Mouse (Mus musculus) hindbrain, postnatal 0 days (tissue): ENCODE measurements at regions not wholly inside any gene's neighbourhood (a gene's known extent, or its start where the extent isn't known, plus 50 kb on each side); places are given as distances from the start of the nearest gene placed in this dataset.
A peak's percentile ranks its signal among the peaks of the same experiment; 100 is the strongest.

Experiments used
- ATAC-seq: fragments of 200-750 bp; cut with Nextera tagmentation; 2 replicates; pipeline ENCODE4 v1.8.0; 2017; ENCODE audit warnings: mild to moderate bottlenecking, moderate TSS enrichment, moderate library complexity
- DNase-seq: peaks from one replicate; pipeline ENCODE4 v3.0.0-alpha.2; 2015; ENCODE audit warnings: low spot score
- H3K27ac ChIP-seq: fragments of 300-500 bp; sonication (generic); 2 replicates; pipeline ENCODE4 v1.5.1; 2014; ENCODE audit warnings: mild to moderate bottlenecking
- H3K27me3 ChIP-seq: fragments of 300-500 bp; sonication (generic); 2 replicates; pipeline ENCODE4 v1.6.1; 2014; ENCODE audit warnings: low read length, mixed read lengths; ENCODE audit not compliant: insufficient read depth
- H3K36me3 ChIP-seq: fragments of 300-500 bp; sonication (generic); 2 replicates; pipeline ENCODE4 v1.6.1; 2014; ENCODE audit warnings: low read length, mixed read lengths; ENCODE audit not compliant: insufficient read depth
- H3K4me1 ChIP-seq: fragments of 300-500 bp; sonication (generic); 2 replicates; pipeline ENCODE4 v1.6.1; 2014; ENCODE audit warnings: antibody characterized with exemption, low read length, mixed read lengths; ENCODE audit not compliant: insufficient read depth
- H3K4me2 ChIP-seq: fragments of 300-500 bp; sonication (generic); 2 replicates; pipeline ENCODE4 v1.6.1; 2014; ENCODE audit warnings: low read depth, mild to moderate bottlenecking, low read length, moderate library complexity, mixed read lengths
- H3K4me3 ChIP-seq: fragments of 300-500 bp; sonication (generic); 2 replicates; pipeline ENCODE4 v1.5.1; 2014; ENCODE audit warnings: low read length
- H3K9ac ChIP-seq: fragments of 300-500 bp; sonication (generic); replicated peaks from 2 replicates; pipeline ENCODE4 v1.6.1; 2014; ENCODE audit warnings: mild to moderate bottlenecking, low read length, moderate library complexity, mixed read lengths
- H3K9me3 ChIP-seq: fragments of 300-500 bp; sonication (generic); 2 replicates; pipeline ENCODE4 v1.6.1; 2016; ENCODE audit warnings: low read length, mixed read lengths
- CTCF ChIP-seq: IDR thresholded peaks from 2 replicates; pipeline ENCODE4 v1.5.1; 2016; ENCODE audit warnings: antibody characterized with exemption, control low read depth, low read depth
- WGBS: fragments of 180-500 bp; shearing (Covaris S2); extraction: QIAGEN DNeasy Blood & Tissue Kit; methylation state at CpG from one replicate; pipeline ENCODE4 v1.1.7; 2014; 5-methylcytosine and 5-hydroxymethylcytosine counted together

DNA sequence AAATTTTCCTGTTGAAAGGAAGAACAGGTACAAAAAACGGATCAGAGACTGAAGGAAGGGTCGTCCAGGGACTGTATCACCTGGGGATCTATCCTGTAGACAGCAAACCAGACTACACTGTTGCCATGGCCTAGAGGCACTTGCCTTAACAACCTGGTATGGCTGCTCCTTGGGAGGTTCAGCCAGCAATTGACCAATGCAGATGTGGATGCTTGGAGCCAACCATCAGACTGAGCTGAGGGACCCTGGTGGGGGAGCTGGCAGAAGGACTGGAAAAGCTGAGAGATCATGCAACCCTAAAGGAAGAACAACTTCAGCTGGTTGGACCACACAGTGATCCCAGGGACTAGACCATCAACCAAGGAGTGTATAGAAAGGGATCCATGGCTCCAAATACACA is 456.3 kb upstream of the Tecrl start:
- H3K9ac ChIP-seq, result no peak overlapping the region
- ATAC-seq (no peak), DNase-seq (no peak)
- no peak overlapping the region for H3K4me3 ChIP-seq
- H3K27ac ChIP-seq, result no peak overlapping the region
- H3K9me3 ChIP-seq, result no peaks in the 10 kb centered on the region
- no peaks in the 10 kb centered on the region for H3K27me3 ChIP-seq
- H3K4me2 ChIP-seq, result no peak overlapping the region
- 71% methylated on average over 2 of the region's 2 CpGs for WGBS
- H3K36me3 ChIP-seq, result no peaks in the 10 kb centered on the region
- H3K4me1 ChIP-seq, result no peaks in the 10 kb centered on the region
- no peak for TF ChIP-seq CTCF

DNA sequence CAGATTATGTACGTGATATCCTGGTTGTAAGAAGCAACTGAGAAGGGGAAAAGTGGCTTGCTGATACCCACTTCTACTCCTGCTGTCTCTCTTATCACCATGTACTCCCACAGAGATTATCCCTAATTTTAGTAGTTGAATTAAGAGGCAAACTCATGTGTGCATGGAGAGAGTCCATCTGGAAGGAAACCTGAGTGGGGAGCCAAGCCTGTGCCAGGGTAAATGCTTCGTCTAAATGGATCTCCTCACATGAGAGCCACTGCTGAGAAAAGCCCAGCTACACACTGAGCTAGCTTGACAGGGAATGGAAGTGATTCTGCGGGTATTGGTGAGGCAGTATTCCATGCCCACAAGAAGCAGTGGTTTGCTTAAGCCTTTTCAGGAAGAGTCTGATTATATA is 445.0 kb upstream of the Tecrl start:
- Histone ChIP-seq H3K27ac (no peak overlapping the region), H3K4me3 (no peak overlapping the region), H3K36me3 (no peaks in the 10 kb centered on the region), H3K27me3 (no peaks in the 10 kb centered on the region), H3K4me1 (no peaks in the 10 kb centered on the region), H3K9ac (no peak overlapping the region), H3K4me2 (no peak overlapping the region), H3K9me3 (no peaks in the 10 kb centered on the region)
- ATAC-seq (peak; percentile 61; the same call in 1 of the 2 replicates), DNase-seq (peak; percentile 47)
- WGBS, result 53% methylated on average over 3 of the region's 3 CpGs
- no peak for TF ChIP-seq CTCF

DNA sequence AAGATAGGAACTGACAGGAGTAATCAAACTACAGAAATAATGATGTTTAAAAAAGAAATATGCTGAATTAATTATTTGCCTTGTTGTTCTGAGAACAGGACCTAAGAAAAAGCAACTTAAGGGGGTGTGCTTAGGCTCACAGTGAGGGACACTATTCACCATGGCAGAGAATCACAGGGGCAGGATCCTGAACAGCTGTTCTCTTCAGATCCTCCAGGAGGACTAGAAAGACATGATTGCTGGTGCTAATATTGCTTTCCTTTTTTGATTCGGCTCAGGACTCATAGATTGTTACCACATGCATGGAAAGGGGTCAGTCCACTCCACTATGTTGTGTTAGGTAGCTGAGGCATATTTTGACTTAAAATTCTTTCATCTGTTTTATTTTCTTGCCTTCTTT is 425.4 kb upstream of the Tecrl start:
- DNase-seq, result peak; percentile 28
- no peak for ATAC-seq
- peak; percentile 44 for TF ChIP-seq CTCF
- no peak overlapping the region for H3K4me2 ChIP-seq
- no peaks in the 10 kb centered on the region for H3K27me3 ChIP-seq
- H3K4me1 ChIP-seq, result no peaks in the 10 kb centered on the region
- H3K4me3 ChIP-seq, result no peak overlapping the region
- H3K36me3 ChIP-seq, result no peaks in the 10 kb centered on the region
- no peak overlapping the region for H3K27ac ChIP-seq
- no peaks in the 10 kb centered on the region for H3K9me3 ChIP-seq
- H3K9ac ChIP-seq, result no peak overlapping the region
- WGBS, result 7% methylated on average over 1 of the region's 1 CpGs

DNA sequence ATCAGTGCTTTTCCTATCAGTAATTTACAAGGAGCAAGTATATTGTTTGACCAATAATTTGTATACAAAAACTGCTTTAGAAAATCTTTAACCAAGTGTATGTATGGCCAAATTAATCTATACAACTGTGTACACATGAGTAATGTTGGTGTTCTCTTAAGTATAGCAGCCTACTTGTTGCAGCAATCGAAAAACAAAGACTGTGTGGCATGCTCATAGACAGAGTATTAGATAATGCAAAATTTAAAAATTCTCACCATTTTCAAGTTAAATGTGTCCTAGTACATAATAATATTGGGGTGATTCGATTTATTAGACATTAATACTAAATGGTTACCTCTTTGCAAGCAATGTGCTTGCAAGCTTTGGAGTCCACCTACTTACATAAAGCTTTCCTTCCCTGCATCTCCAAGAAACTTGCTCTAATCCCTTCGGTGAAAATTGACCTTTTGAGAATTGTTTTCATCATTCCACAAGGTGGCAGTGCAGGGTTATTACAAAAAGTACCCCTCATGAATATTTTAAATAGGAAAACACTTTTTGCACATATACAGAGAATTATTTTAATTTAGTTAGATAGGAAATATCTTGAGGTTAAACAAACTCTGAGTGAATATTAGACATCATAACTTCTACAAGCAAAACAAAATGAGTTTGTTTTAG is 423.4 kb upstream of the Tecrl start:
- no peaks in the 10 kb centered on the region for H3K4me1 ChIP-seq
- peak; percentile 76 for DNase-seq
- H3K27ac ChIP-seq, result no peak overlapping the region
- no peaks in the 10 kb centered on the region for H3K9me3 ChIP-seq
- H3K36me3 ChIP-seq, result no peaks in the 10 kb centered on the region
- peak; percentile 71 for TF ChIP-seq CTCF
- no peak for ATAC-seq
- whole genome bisulfite sequencing, result 32% methylated on average over 3 of the region's 3 CpGs
- no peak overlapping the region for H3K9ac ChIP-seq
- H3K27me3 ChIP-seq, result no peaks in the 10 kb centered on the region
- no peak overlapping the region for H3K4me3 ChIP-seq
- H3K4me2 ChIP-seq, result no peak overlapping the region

DNA sequence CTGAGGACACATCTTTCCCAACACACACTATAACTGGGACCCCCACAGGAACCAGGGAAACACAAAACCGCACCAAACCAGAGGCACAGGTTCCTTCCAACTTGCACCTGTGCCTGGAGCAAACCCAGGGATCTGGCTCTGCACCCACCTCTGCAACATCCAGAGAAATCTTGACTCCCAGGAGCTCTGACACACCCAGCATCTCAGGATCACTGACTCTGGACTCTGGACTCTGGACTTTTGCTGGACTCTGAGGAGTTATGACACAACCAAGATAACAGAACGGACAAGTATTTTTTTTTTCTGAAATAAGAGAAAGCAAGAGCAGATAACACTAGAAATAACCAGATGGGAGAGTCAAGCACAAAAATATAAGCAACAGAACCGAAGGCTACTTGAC is 386.9 kb upstream of the Tecrl start:
- TF ChIP-seq CTCF, result no peak
- H3K9ac ChIP-seq, result no peak overlapping the region
- H3K4me1 ChIP-seq, result no peaks in the 10 kb centered on the region
- no peaks in the 10 kb centered on the region for H3K36me3 ChIP-seq
- DNase-seq (no peak), ATAC-seq (no peak)
- WGBS, result 86% methylated on average over 3 of the region's 3 CpGs
- no peak overlapping the region for H3K4me2 ChIP-seq
- H3K9me3 ChIP-seq, result no peaks in the 10 kb centered on the region
- H3K4me3 ChIP-seq, result no peak overlapping the region
- H3K27ac ChIP-seq, result no peak overlapping the region
- H3K27me3 ChIP-seq, result no peaks in the 10 kb centered on the region

DNA sequence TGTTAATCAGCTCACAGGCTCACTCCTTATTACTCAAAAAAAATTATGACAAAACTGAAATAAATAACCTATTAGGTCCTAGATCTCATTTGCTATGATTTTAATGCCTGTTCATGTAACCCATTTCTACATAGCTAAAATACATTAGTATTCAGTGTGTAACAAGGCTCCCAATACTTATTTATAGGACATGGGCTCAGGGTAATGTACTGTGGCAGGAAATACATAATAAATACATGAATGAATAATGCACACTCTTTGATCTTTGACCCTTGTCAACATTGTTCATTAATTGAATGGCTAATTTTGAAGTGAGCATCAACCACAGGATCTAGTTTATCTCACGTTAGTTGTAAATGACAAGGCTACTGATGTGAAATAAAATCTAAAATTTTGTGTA is 340.4 kb upstream of the Tecrl start:
- 55% methylated on average over 1 of the region's 1 CpGs for WGBS
- no peak overlapping the region for H3K9ac ChIP-seq
- no peak for TF ChIP-seq CTCF
- H3K4me2 ChIP-seq, result no peak overlapping the region
- no peaks in the 10 kb centered on the region for H3K36me3 ChIP-seq
- DNase-seq (no peak), ATAC-seq (no peak)
- no peak overlapping the region for H3K4me3 ChIP-seq
- H3K9me3 ChIP-seq, result no peaks in the 10 kb centered on the region
- H3K27me3 ChIP-seq, result no peaks in the 10 kb centered on the region
- H3K4me1 ChIP-seq, result no peaks in the 10 kb centered on the region
- no peak overlapping the region for H3K27ac ChIP-seq

DNA sequence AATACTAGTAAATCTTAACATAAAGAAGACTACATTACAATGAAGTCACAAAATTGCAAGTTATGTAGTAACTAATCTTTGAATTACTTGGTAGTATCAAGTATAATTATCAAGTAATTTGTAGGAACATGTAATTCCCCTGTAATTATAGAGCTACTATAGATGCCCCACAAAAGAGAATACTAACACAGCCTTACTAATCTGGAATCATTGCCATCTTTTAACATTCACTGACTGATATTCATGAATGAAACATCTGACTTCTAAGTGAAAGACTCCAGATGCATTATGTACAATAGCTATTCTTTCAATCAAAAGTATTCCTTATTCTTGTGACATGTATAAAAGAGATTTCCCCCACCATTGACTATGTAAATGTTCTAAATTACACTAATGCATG is 337.3 kb upstream of the Tecrl start:
- DNase-seq (no peak), ATAC-seq (no peak)
- Histone ChIP-seq H3K4me1 (no peaks in the 10 kb centered on the region), H3K36me3 (no peaks in the 10 kb centered on the region), H3K4me2 (no peak overlapping the region), H3K27me3 (no peaks in the 10 kb centered on the region), H3K9me3 (no peaks in the 10 kb centered on the region), H3K9ac (no peak overlapping the region), H3K27ac (no peak overlapping the region), H3K4me3 (no peak overlapping the region)
- no peak for TF ChIP-seq CTCF
